ENCODE assay signal across 19 mouse cellular contexts in the genomic region with DNA sequence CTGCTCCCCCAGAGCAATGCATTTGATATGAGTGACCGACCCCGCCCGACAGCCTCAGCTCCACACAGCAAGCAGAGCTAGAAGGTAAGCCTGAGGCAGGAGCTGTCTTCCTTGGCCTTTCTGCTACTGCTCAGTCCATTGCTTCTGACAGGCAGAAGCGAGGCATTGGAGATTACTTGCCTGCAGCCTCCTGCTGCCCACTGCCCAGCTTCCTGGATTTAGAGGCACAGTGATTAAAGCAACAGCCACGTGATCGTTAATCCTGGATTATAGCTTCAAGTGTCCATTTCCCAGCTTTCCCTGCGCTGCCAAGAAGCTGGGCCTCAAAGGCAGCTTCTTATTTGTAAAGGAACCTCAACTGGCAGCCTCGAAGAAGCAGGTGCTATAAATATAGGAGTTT. TPM values are rescaled to one million over a fixed set of nuclear protein-coding genes. Genes with fewer than 3 reads are reported as not detected.
A peak's percentile ranks its signal among the peaks of the same experiment; 100 is the strongest.
DNase-seq lines count a peak whose midpoint lies in the region; ATAC-seq and TF ChIP-seq lines count a peak whose summit lies in the region.
"Had no signal": no experiment of that assay in that cellular context is flagged by ENCODE, and none has a peak within 500 bp of the region (broad histone marks: within the 10 kb centered on the region; RNA-seq: fewer than 3 reads in every experiment).

No protein-coding gene starts in this region.

- no peak overlapping the region for H3K4me3 ChIP-seq in midbrain, embryonic 11.5 days (ENCODE audit: low read depth, low read length)
- no peak overlapping the region for H3K4me3 ChIP-seq in olfactory bulb, adult 2 months (ENCODE audit: insufficient read depth, low read depth, low read length)
- H3K4me3 ChIP-seq in liver, embryonic 12.5 days, result no peak overlapping the region
- H3K4me3 ChIP-seq: hindbrain, embryonic 12.5 days; intestine, embryonic 15.5 days; limb, embryonic 15.5 days; neural tube, embryonic 12.5 days had no signal

- H3K4me1 ChIP-seq in midbrain, embryonic 11.5 days (ENCODE audit: control insufficient read depth, insufficient read depth, low read length), result peaks cover 6% of the 10 kb centered on the region
- peaks cover 4% of the 10 kb centered on the region for H3K4me1 ChIP-seq in olfactory bulb, adult 2 months (ENCODE audit: control insufficient read depth, insufficient read depth, low read length)
- H3K4me1 ChIP-seq in liver, embryonic 12.5 days, result no peaks in the 10 kb centered on the region
- H3K4me1 ChIP-seq: hindbrain, embryonic 12.5 days; intestine, embryonic 15.5 days; limb, embryonic 15.5 days; neural tube, embryonic 12.5 days had no signal

- no peaks in the 10 kb centered on the region for H3K9me3 ChIP-seq in midbrain, embryonic 11.5 days (ENCODE audit: control insufficient read depth, low read length)
- no peaks in the 10 kb centered on the region for H3K9me3 ChIP-seq in liver, embryonic 12.5 days (replicated peaks)
- H3K9me3 ChIP-seq: hindbrain, embryonic 12.5 days; intestine, embryonic 15.5 days; limb, embryonic 15.5 days; neural tube, embryonic 12.5 days had no signal

- H3K4me2 ChIP-seq in midbrain, embryonic 11.5 days, result no peak overlapping the region
- no peak overlapping the region for H3K4me2 ChIP-seq in liver, embryonic 12.5 days
- H3K4me2 ChIP-seq: heart, embryonic 11.5 days; hindbrain, embryonic 12.5 days; intestine, embryonic 15.5 days; limb, embryonic 15.5 days; neural tube, embryonic 12.5 days had no signal

- no peak overlapping the region for H3K27ac ChIP-seq in midbrain, embryonic 11.5 days (ENCODE audit: low read depth, low read length)
- H3K27ac ChIP-seq in olfactory bulb, adult 2 months (ENCODE audit: insufficient read depth, low read depth, low read length), result 0 out of 2 replicates have a peak overlapping the region, but pooled peaks have one; percentile 2
- no peak overlapping the region for H3K27ac ChIP-seq in liver, embryonic 12.5 days
- H3K27ac ChIP-seq: hindbrain, embryonic 12.5 days; intestine, embryonic 15.5 days; limb, embryonic 15.5 days; neural tube, embryonic 12.5 days; stomach, postnatal 0 days had no signal

- WGBS in midbrain, embryonic 11.5 days, result 31% methylated on average over 8 of the region's 8 CpGs
- WGBS in olfactory bulb, adult 2 months, result 45% methylated on average over 8 of the region's 8 CpGs
- 56% methylated on average over 8 of the region's 8 CpGs for WGBS in liver, embryonic 12.5 days (ENCODE audit: insufficient replicate concordance)

- H3K36me3 ChIP-seq in midbrain, embryonic 11.5 days (ENCODE audit: control insufficient read depth, insufficient read depth, low read length), result no peaks in the 10 kb centered on the region
- H3K36me3 ChIP-seq in liver, embryonic 12.5 days, result no peaks in the 10 kb centered on the region
- H3K36me3 ChIP-seq: intestine, embryonic 15.5 days; limb, embryonic 15.5 days had no signal

- no peak for TF ChIP-seq CTCF in olfactory bulb, adult 2 months (IDR thresholded peaks at IDR 0.05; ENCODE audit: insufficient read depth, low read depth, low read length)

- TF ChIP-seq POLR2A in olfactory bulb, adult 2 months (IDR thresholded peaks at IDR 0.05; ENCODE audit: insufficient read depth, low read depth, low read length), result no peak

- peak; percentile 89 for ATAC-seq in midbrain, embryonic 11.5 days (ENCODE audit: low FRiP score)
- no peak for ATAC-seq in liver, embryonic 12.5 days
- ATAC-seq: intestine, embryonic 15.5 days; lung, postnatal 0 days had no signal

- peak; percentile 66 for DNase-seq in heart, adult 11 months
- no peak for DNase-seq in heart, adult 9 months (ENCODE audit: low spot score in 2 of 2)
- peak; percentile 34 for DNase-seq in embryo, embryonic 11 days
- peak; percentile 88 for DNase-seq in midbrain, embryonic 11.5 days (ENCODE audit: low spot score, missing footprints)
- no peak for DNase-seq in frontal cortex, postnatal 36 days (ENCODE audit: low spot score in 2 of 2)
- no peak for DNase-seq in left cerebral cortex, adult 8-10 months (ENCODE audit: low spot score in 2 of 2)
- DNase-seq: cerebellum, adult 8-10 months; heart, postnatal 10 days; kidney, adult 9 months; right cerebral cortex, postnatal 4 days had no signal

- H3K9ac ChIP-seq in midbrain, embryonic 11.5 days (ENCODE audit: low read length), result no peak overlapping the region
- H3K9ac ChIP-seq in liver, embryonic 12.5 days, result no peak overlapping the region
- H3K9ac ChIP-seq: hindbrain, embryonic 12.5 days; intestine, embryonic 15.5 days; limb, embryonic 15.5 days; neural tube, embryonic 12.5 days had no signal

- no peaks in the 10 kb centered on the region for H3K27me3 ChIP-seq in midbrain, embryonic 11.5 days (ENCODE audit: control insufficient read depth, insufficient read depth, low read length)
- no peaks in the 10 kb centered on the region for H3K27me3 ChIP-seq in liver, embryonic 12.5 days (replicated peaks)
- H3K27me3 ChIP-seq: hindbrain, embryonic 12.5 days; intestine, embryonic 15.5 days; limb, embryonic 15.5 days; neural tube, embryonic 12.5 days had no signal

RNA-seq across cellular contexts. Expression of gene Snap91, which starts 51.4 kb away (rescaled TPM):
- 12.2 and 13.1 TPM in 2 replicates for polyA plus RNA-seq in midbrain, embryonic 11.5 days (2014; fragmentation: Nextera tagmentation; extraction: Ambion mirVana)
- 110 and 627 TPM in 2 replicates for polyA plus RNA-seq in olfactory bulb, adult 2 months (2012; ENCODE audit: insufficient read depth, insufficient read length, low replicate concordance, missing spikeins)
- total RNA-seq in left cerebral cortex, adult 8-10 months (2022), result 100 to 1,000 TPM; 356 to 442 (median 391) TPM
- 0.08 and 0.17 TPM in 2 replicates for polyA plus RNA-seq in liver, embryonic 12.5 days (2016; fragmentation: Nextera tagmentation; extraction: Ambion mirVana)

Comparison
In these comparisons a context has a peak if more than half of its experiments do, and no peak if none do; other contexts are left out.
1. DNase-seq: peak in heart, adult 11 months (single experiment), embryo, embryonic 11 days (single experiment) and midbrain, embryonic 11.5 days (single experiment); none in heart, adult 9 months (0 of 2), frontal cortex, postnatal 36 days (0 of 2) and left cerebral cortex, adult 8-10 months (0 of 2).